Mouse (Mus musculus) skeletal muscle tissue, adult 2 months (tissue): ENCODE measurements around the gene Csdc2.

Experiments
- DNase-seq: peaks from one replicate; pipeline ENCODE4 v3.0.0-alpha.2; 2012; ENCODE audit warnings: low read depth, low spot score

Gene Csdc2

GRCm38 (mm10) chr15:81990549-81990948, 54.0 kb downstream of the Csdc2 start:
- no peak for DNase-seq

- no peak for DNase-seq
These were observed 57.4 kb downstream of the Csdc2 start for GRCm38 (mm10) chr15:81993992-81994391.
